Mouse (Mus musculus) brain, embryonic 14.5 days (tissue): ENCODE measurements at regions not wholly inside any gene's neighbourhood (a gene's known extent, or its start where the extent isn't known, plus 50 kb on each side); places are given as distances from the start of the nearest gene placed in this dataset.

ENCODE experiments used
- CTCF ChIP-seq: fragments of 200-500 bp; IDR thresholded peaks from 2 replicates; pipeline ENCODE4 v1.5.1; 2012; ENCODE audit warnings: inconsistent platforms, mild to moderate bottlenecking, moderate library complexity, borderline replicate concordance; ENCODE audit not compliant: insufficient read depth, insufficient read length; ENCODE audit errors: extremely low read depth
- POLR2A ChIP-seq: fragments of 200-500 bp; IDR thresholded peaks from 2 replicates; pipeline ENCODE4 v1.6.1; 2012; ENCODE audit warnings: mild to moderate bottlenecking, inconsistent platforms, borderline replicate concordance; ENCODE audit not compliant: poor library complexity, insufficient read depth, insufficient read length, severe bottlenecking; ENCODE audit errors: extremely low read depth

GRCm38 (mm10) chr7:135798441-135798840, 82.3 kb upstream of the Mki67 start:
- TF ChIP-seq POLR2A, result no peak
- no peak for TF ChIP-seq CTCF
